Mouse (Mus musculus): ENCODE data around the gene Nmi. TPM values are rescaled to one million over a fixed set of nuclear protein-coding genes. Genes with fewer than 3 reads are reported as not detected.

Nmi gene
- polyA plus RNA-seq (2017; shearing (Covaris generic)): 186 TPM

GRCm38 (mm10) chr2:51973410-51973968 lies at the start of gene Nmi:
TSS of gene Nmi (minus strand) at chr2:51973494.

GRCm38 (mm10) chr2:51934574-51935334 lies 38.5 kb downstream of the Nmi start, which contains the start of gene Rbm43:
TSS of gene Rbm43 (minus strand) at chr2:51935163.

Other genes starting within 250 kb of the Nmi start
- 64.7 TPM for gene Rbm43, start 38.3 kb downstream of the Nmi start, polyA plus RNA-seq (2017; shearing (Covaris generic))
- gene Tnfaip6, start 64.5 kb upstream of the Nmi start, polyA plus RNA-seq (2017; shearing (Covaris generic)): not detected
- gene Rif1, start 99.3 kb upstream of the Nmi start, polyA plus RNA-seq (2017; shearing (Covaris generic)): 31.7 TPM